Mouse (Mus musculus) C2C12 (cell line): ENCODE measurements around the gene Ndc1. TPM values are rescaled to one million over a fixed set of nuclear protein-coding genes. Genes with fewer than 3 reads are reported as not detected.

ENCODE experiments used
- H3K27me3 ChIP-seq: one replicate; pipeline ENCODE4 v1.6.1; 2011; ENCODE audit not compliant: control insufficient read depth, insufficient read depth, insufficient read length
- H3K36me3 ChIP-seq: one replicate; pipeline ENCODE4 v1.6.1; 2011; ENCODE audit not compliant: control insufficient read depth, insufficient read depth
- H3K4me3 ChIP-seq: one replicate; pipeline ENCODE4 v1.5.1; 2011; ENCODE audit warnings: mild to moderate bottlenecking, control low read depth; ENCODE audit not compliant: poor library complexity, insufficient read depth, severe bottlenecking
- H3K79me2 ChIP-seq: one replicate; pipeline ENCODE4 v1.6.1; 2011; ENCODE audit not compliant: control insufficient read depth, insufficient read depth
- H3K79me3 ChIP-seq: one replicate; pipeline ENCODE4 v1.6.1; 2011; ENCODE audit warnings: low read depth, control low read depth
- H3ac ChIP-seq: one replicate; pipeline ENCODE3; 2011; ENCODE audit warnings: low read depth; ENCODE audit not compliant: control insufficient read depth, insufficient read length
- CEBPB ChIP-seq: IDR thresholded peaks from one replicate; pipeline ENCODE4 v1.6.1; 2011; ENCODE audit warnings: low read depth, mild to moderate bottlenecking, control low read depth, moderate library complexity
- CTCF ChIP-seq: IDR thresholded peaks from one replicate; pipeline ENCODE4 v1.5.1; 2011; ENCODE audit not compliant: control insufficient read depth, insufficient read depth, insufficient read length
- FOSL1 ChIP-seq: IDR thresholded peaks from one replicate; pipeline ENCODE4 v1.8.0; 2011; ENCODE audit warnings: mild to moderate bottlenecking, low read length; ENCODE audit not compliant: poor library complexity, insufficient read depth, severe bottlenecking
- MAX ChIP-seq: IDR thresholded peaks from one replicate; pipeline ENCODE4 v1.6.1; 2011; ENCODE audit warnings: mild to moderate bottlenecking, control low read depth
- MYOD1 ChIP-seq: IDR thresholded peaks from one replicate; pipeline ENCODE4 v1.6.1; 2011; ENCODE audit warnings: low read depth; ENCODE audit not compliant: control insufficient read depth, insufficient read length
- MYOG ChIP-seq: IDR thresholded peaks from one replicate; pipeline ENCODE4 v1.6.1; 2011; ENCODE audit not compliant: control insufficient read depth, insufficient read length; ENCODE audit errors: extremely low read depth
- USF1 ChIP-seq: IDR thresholded peaks from one replicate; pipeline ENCODE4 v1.6.1; 2011; ENCODE audit warnings: low read depth, mild to moderate bottlenecking, control low read depth, moderate library complexity
- polyA plus RNA-seq: library from polyadenylated mRNA; unstranded; fragments of >200 nt; fragmentation: generic; extraction: Trizol; gene quantifications from one replicate; pipeline ENCODE4 v1.2.1, GENCODE M21; 2012; ENCODE audit warnings: missing spikeins

Gene Ndc1
- polyA plus RNA-seq, 1 experiment: 22.8 TPM

- Histone ChIP-seq H3K79me3 (no peaks in the 10 kb centered on the region), H3K79me2 (no peaks in the 10 kb centered on the region), H3K36me3 (no peaks in the 10 kb centered on the region), H3K4me3 (no peak overlapping the region), H3K27me3 (no peaks in the 10 kb centered on the region), H3ac (no peak overlapping the region)
- no peak for TF ChIP-seq CTCF
- no peak for TF ChIP-seq FOSL1
These were observed 58.0 kb downstream of the Ndc1 start for GRCm38 (mm10) chr4:107425616-107426015.

GRCm38 (mm10) chr4:107426631-107427030, 59.0 kb downstream of the Ndc1 start:
- Histone ChIP-seq H3K79me3 (no peaks in the 10 kb centered on the region), H3K27me3 (no peaks in the 10 kb centered on the region), H3ac (no peak overlapping the region), H3K36me3 (no peaks in the 10 kb centered on the region), H3K79me2 (no peaks in the 10 kb centered on the region), H3K4me3 (no peak overlapping the region)
- TF ChIP-seq FOSL1: no peak
- no peak for TF ChIP-seq MYOD1
- no peak for TF ChIP-seq MAX
- TF ChIP-seq MYOG: no peak
- TF ChIP-seq CTCF: no peak
- TF ChIP-seq USF1: no peak
- no peak for TF ChIP-seq CEBPB

GRCm38 (mm10) chr4:107432717-107433116, 65.1 kb downstream of the Ndc1 start:
- H3K4me3 ChIP-seq: no peak overlapping the region
- H3K36me3 ChIP-seq: no peaks in the 10 kb centered on the region
- no peak for TF ChIP-seq MAX
- TF ChIP-seq USF1: no peak
- no peak for TF ChIP-seq CEBPB
- TF ChIP-seq MYOD1: no peak
- no peak for TF ChIP-seq FOSL1
- no peak for TF ChIP-seq CTCF
- TF ChIP-seq MYOG: no peak
- H3ac ChIP-seq: no peak overlapping the region
- H3K27me3 ChIP-seq: peaks cover 3% of the 10 kb centered on the region
- no peaks in the 10 kb centered on the region for H3K79me2 ChIP-seq
- no peaks in the 10 kb centered on the region for H3K79me3 ChIP-seq

- Histone ChIP-seq H3K79me3 (no peaks in the 10 kb centered on the region), H3K27me3 (peaks cover 3% of the 10 kb centered on the region), H3ac (no peak overlapping the region), H3K4me3 (no peak overlapping the region), H3K79me2 (no peaks in the 10 kb centered on the region), H3K36me3 (no peaks in the 10 kb centered on the region)
- TF ChIP-seq CEBPB (no peak), MYOG (no peak), MAX (no peak), FOSL1 (no peak), MYOD1 (no peak), USF1 (no peak), CTCF (no peak)
These were observed 66.4 kb downstream of the Ndc1 start for GRCm38 (mm10) chr4:107433998-107434355.

- Histone ChIP-seq H3K27me3 (peaks cover 3% of the 10 kb centered on the region), H3K79me2 (no peaks in the 10 kb centered on the region)
- TF ChIP-seq USF1 (no peak), FOSL1 (no peak), MAX (peak; percentile 45)
These were observed 67.0 kb downstream of the Ndc1 start, which contains the start of gene Glis1 for GRCm38 (mm10) chr4:107434356-107435237. Gene Glis1, plus strand, starts transcription at chr4:107434591.

More at GRCm38 (mm10) chr4:107434356-107435237, 67.0 kb downstream of the Ndc1 start, which contains the start of gene Glis1:
- H3K36me3 ChIP-seq: no peaks in the 10 kb centered on the region
- peak within 1 kb of the TSS; percentile 18 for H3ac ChIP-seq
- H3K4me3 ChIP-seq: peak within 1 kb of the TSS; percentile 30
- no peaks in the 10 kb centered on the region for H3K79me3 ChIP-seq
